Mouse (Mus musculus): ENCODE data around the gene Itpr2. TPM values are rescaled to one million over a fixed set of nuclear protein-coding genes. Genes with fewer than 3 reads are reported as not detected.

Itpr2 gene
- polyA plus RNA-seq, 1 experiment from 2014 or later = 2.5 TPM

GRCm38 (mm10) chr6:146458436-146458835, 43.6 kb downstream of the Itpr2 start:
- H3K27ac ChIP-seq = no peak overlapping the region

GRCm38 (mm10) chr6:146456741-146457140, 45.3 kb downstream of the Itpr2 start:
- 93% methylated on average over 5 of the region's 5 CpGs for WGBS

More at GRCm38 (mm10) chr6:146458436-146458835, 43.6 kb downstream of the Itpr2 start:
- Histone ChIP-seq H3K4me2 (no peak overlapping the region), H3K27me3 (no peaks in the 10 kb centered on the region), H3K9me3 (replicated peaks) (no peaks in the 10 kb centered on the region), H3K4me3 (no peak overlapping the region), H3K4me1 (peaks cover 8% of the 10 kb centered on the region), H3K9ac (no peak overlapping the region), H3K36me3 (ENCODE audit: poor library complexity, severe bottlenecking) (no peaks in the 10 kb centered on the region)
- WGBS = 19% methylated on average over 5 of the region's 5 CpGs
- no peak for ATAC-seq

GRCm38 (mm10) chr6:146454520-146455511, 47.2 kb downstream of the Itpr2 start:
- no peak overlapping the region for H3K4me2 ChIP-seq
- no peak overlapping the region for H3K4me3 ChIP-seq
- H3K27me3 ChIP-seq = no peaks in the 10 kb centered on the region
- WGBS = 87% methylated on average over 10 of the region's 10 CpGs
- ATAC-seq = no peak
- no peak overlapping the region for H3K27ac ChIP-seq
- H3K4me1 ChIP-seq = peaks cover 8% of the 10 kb centered on the region
- no peaks in the 10 kb centered on the region for H3K9me3 ChIP-seq (replicated peaks)
- H3K9ac ChIP-seq = no peak overlapping the region
- no peaks in the 10 kb centered on the region for H3K36me3 ChIP-seq (ENCODE audit: poor library complexity, severe bottlenecking)

More at GRCm38 (mm10) chr6:146456741-146457140, 45.3 kb downstream of the Itpr2 start:
- Histone ChIP-seq H3K27me3 (no peaks in the 10 kb centered on the region), H3K27ac (no peak overlapping the region), H3K4me2 (no peak overlapping the region), H3K9me3 (replicated peaks) (no peaks in the 10 kb centered on the region), H3K36me3 (ENCODE audit: poor library complexity, severe bottlenecking) (no peaks in the 10 kb centered on the region), H3K9ac (no peak overlapping the region), H3K4me3 (no peak overlapping the region), H3K4me1 (peaks cover 8% of the 10 kb centered on the region)
- no peak for ATAC-seq

- Histone ChIP-seq H3K36me3 (ENCODE audit: poor library complexity, severe bottlenecking) (no peaks in the 10 kb centered on the region), H3K27me3 (no peaks in the 10 kb centered on the region), H3K9me3 (replicated peaks) (no peaks in the 10 kb centered on the region), H3K4me1 (no peaks in the 10 kb centered on the region), H3K4me3 (no peak overlapping the region), H3K9ac (no peak overlapping the region), H3K27ac (no peak overlapping the region), H3K4me2 (no peak overlapping the region)
- no peak for ATAC-seq
- 95% methylated on average over 16 of the region's 16 CpGs for WGBS
Measured at GRCm38 (mm10) chr6:146452474-146452873, 49.5 kb downstream of the Itpr2 start.

GRCm38 (mm10) chr6:146446032-146446704, 55.9 kb downstream of the Itpr2 start:
- H3K27ac ChIP-seq = no peak overlapping the region
- no peak overlapping the region for H3K4me2 ChIP-seq
- WGBS = 89% methylated on average over 11 of the region's 11 CpGs
- no peaks in the 10 kb centered on the region for H3K27me3 ChIP-seq
- ATAC-seq = no peak
- H3K9me3 ChIP-seq (replicated peaks) = no peaks in the 10 kb centered on the region
- no peaks in the 10 kb centered on the region for H3K4me1 ChIP-seq
- H3K36me3 ChIP-seq (ENCODE audit: poor library complexity, severe bottlenecking) = no peaks in the 10 kb centered on the region
- no peak overlapping the region for H3K4me3 ChIP-seq
- no peak overlapping the region for H3K9ac ChIP-seq

- no peak for ATAC-seq
- Histone ChIP-seq H3K27me3 (no peaks in the 10 kb centered on the region), H3K36me3 (ENCODE audit: poor library complexity, severe bottlenecking) (no peaks in the 10 kb centered on the region), H3K9ac (no peak overlapping the region), H3K27ac (no peak overlapping the region), H3K4me1 (no peaks in the 10 kb centered on the region), H3K4me2 (no peak overlapping the region), H3K4me3 (no peak overlapping the region), H3K9me3 (replicated peaks) (no peaks in the 10 kb centered on the region)
- WGBS = 62% methylated on average over 2 of the region's 2 CpGs
Measured at GRCm38 (mm10) chr6:146439826-146440225, 62.2 kb downstream of the Itpr2 start.

- H3K9me3 ChIP-seq (replicated peaks) = no peaks in the 10 kb centered on the region
- H3K9ac ChIP-seq = no peak overlapping the region
- no peak for ATAC-seq
- H3K27ac ChIP-seq = no peak overlapping the region
- no peaks in the 10 kb centered on the region for H3K36me3 ChIP-seq (ENCODE audit: poor library complexity, severe bottlenecking)
- H3K4me3 ChIP-seq = no peak overlapping the region
- no peaks in the 10 kb centered on the region for H3K4me1 ChIP-seq
- no peaks in the 10 kb centered on the region for H3K27me3 ChIP-seq
- H3K4me2 ChIP-seq = no peak overlapping the region
- 78% methylated on average over 10 of the region's 10 CpGs for WGBS
Measured at GRCm38 (mm10) chr6:146439071-146439818, 62.8 kb downstream of the Itpr2 start.

- ATAC-seq = no peak
Measured at GRCm38 (mm10) chr6:146438057-146438456, 64.0 kb downstream of the Itpr2 start.

GRCm38 (mm10) chr6:146436916-146437496, 65.0 kb downstream of the Itpr2 start:
- Histone ChIP-seq H3K4me2 (no peak overlapping the region), H3K9ac (no peak overlapping the region), H3K4me3 (no peak overlapping the region), H3K36me3 (ENCODE audit: poor library complexity, severe bottlenecking) (no peaks in the 10 kb centered on the region), H3K4me1 (no peaks in the 10 kb centered on the region), H3K27me3 (no peaks in the 10 kb centered on the region), H3K9me3 (replicated peaks) (no peaks in the 10 kb centered on the region), H3K27ac (no peak overlapping the region)
- ATAC-seq = no peak
- 60% methylated on average over 12 of the region's 12 CpGs for WGBS

More at GRCm38 (mm10) chr6:146438057-146438456, 64.0 kb downstream of the Itpr2 start:
- H3K4me2 ChIP-seq = no peak overlapping the region
- no peaks in the 10 kb centered on the region for H3K4me1 ChIP-seq
- H3K9ac ChIP-seq = no peak overlapping the region
- no peak overlapping the region for H3K27ac ChIP-seq
- H3K27me3 ChIP-seq = no peaks in the 10 kb centered on the region
- no peaks in the 10 kb centered on the region for H3K36me3 ChIP-seq (ENCODE audit: poor library complexity, severe bottlenecking)
- WGBS = 83% methylated on average over 7 of the region's 7 CpGs
- H3K9me3 ChIP-seq (replicated peaks) = no peaks in the 10 kb centered on the region
- no peak overlapping the region for H3K4me3 ChIP-seq

GRCm38 (mm10) chr6:146434217-146434616, 67.8 kb downstream of the Itpr2 start:
- H3K9ac ChIP-seq = no peak overlapping the region
- no peaks in the 10 kb centered on the region for H3K9me3 ChIP-seq (replicated peaks)
- H3K4me3 ChIP-seq = no peak overlapping the region
- H3K4me2 ChIP-seq = no peak overlapping the region
- WGBS = 93% methylated on average over 2 of the region's 2 CpGs
- H3K27me3 ChIP-seq = no peaks in the 10 kb centered on the region
- H3K36me3 ChIP-seq (ENCODE audit: poor library complexity, severe bottlenecking) = no peaks in the 10 kb centered on the region
- no peak for ATAC-seq
- H3K27ac ChIP-seq = no peak overlapping the region
- no peaks in the 10 kb centered on the region for H3K4me1 ChIP-seq

GRCm38 (mm10) chr6:146432218-146432865, 69.7 kb downstream of the Itpr2 start:
- H3K9ac ChIP-seq = no peak overlapping the region
- H3K27ac ChIP-seq = no peak overlapping the region
- 83% methylated on average over 8 of the region's 8 CpGs for WGBS
- ATAC-seq = no peak
- H3K36me3 ChIP-seq (ENCODE audit: poor library complexity, severe bottlenecking) = no peaks in the 10 kb centered on the region
- H3K4me2 ChIP-seq = no peak overlapping the region
- no peak overlapping the region for H3K4me3 ChIP-seq
- H3K9me3 ChIP-seq (replicated peaks) = no peaks in the 10 kb centered on the region
- no peaks in the 10 kb centered on the region for H3K27me3 ChIP-seq
- H3K4me1 ChIP-seq = no peaks in the 10 kb centered on the region
